Mouse (Mus musculus): Measurements from ENCODE around the gene Pigc.

Pigc gene

DNA sequence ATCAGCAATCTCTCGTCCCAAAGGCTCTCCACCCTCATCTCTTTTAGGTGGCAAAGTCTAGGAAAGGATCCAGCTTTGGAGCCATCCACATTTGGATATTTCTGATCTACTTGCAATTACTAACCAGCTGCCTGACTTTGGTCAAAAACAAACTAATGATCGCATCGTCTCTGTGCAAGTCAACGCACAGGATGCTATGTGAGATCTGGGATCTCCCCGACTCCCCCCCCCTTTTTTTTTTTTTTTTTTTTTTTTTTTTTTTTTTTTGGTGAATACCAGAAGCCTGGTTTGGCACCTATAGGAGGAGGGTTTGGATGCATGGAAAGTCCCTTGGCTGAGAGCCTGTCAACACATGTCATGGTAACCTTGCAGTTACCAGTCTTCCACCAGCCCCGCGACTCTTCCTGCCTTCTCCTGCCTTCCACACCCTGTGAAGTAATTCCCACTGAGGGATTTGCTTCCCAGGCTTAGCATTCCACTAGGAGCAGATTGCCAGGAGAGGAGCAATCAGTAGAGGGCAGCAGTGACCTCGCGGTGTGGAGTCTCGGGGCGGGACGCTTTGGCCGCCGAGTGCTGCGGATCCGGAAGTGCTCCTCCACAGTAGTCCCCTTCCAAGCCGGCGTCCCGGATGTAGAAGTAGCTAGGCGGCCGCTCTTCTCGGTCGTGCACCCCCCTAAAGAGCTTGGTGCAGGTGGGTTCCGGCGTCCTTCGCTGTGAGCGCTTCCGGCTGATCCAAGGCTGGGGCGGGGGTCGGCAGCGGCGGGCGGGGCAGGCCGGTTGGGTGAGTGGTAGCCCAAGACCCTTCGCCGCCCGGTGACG is at the start of gene Pigc:
Gene Pigc (plus strand): TSS at position 598 of the 819 bp plus-strand sequence.
- peak; percentile 68 for DNase-seq (ENCODE audit: low read depth)

DNA sequence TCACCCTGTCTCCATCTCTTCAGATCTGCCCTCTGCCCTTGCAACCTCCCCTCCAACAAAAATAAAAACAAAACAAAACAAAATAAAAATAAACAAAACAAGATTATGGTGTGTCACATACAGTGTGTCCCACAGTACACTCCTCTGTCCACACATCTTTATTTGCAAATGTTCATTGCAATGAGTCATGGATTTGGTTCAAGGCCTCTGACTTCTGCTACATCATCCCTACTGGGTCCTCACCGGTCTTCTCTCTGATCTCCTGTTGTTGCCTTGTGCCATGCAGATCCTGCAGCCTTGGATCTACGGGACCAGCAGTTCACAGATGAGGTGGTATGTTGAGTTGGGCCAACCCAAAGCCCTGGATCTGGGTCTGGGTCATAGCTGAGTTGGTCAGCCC is 49.4 kb upstream of the Pigc start:
- no peak for DNase-seq (ENCODE audit: low read depth)

DNA sequence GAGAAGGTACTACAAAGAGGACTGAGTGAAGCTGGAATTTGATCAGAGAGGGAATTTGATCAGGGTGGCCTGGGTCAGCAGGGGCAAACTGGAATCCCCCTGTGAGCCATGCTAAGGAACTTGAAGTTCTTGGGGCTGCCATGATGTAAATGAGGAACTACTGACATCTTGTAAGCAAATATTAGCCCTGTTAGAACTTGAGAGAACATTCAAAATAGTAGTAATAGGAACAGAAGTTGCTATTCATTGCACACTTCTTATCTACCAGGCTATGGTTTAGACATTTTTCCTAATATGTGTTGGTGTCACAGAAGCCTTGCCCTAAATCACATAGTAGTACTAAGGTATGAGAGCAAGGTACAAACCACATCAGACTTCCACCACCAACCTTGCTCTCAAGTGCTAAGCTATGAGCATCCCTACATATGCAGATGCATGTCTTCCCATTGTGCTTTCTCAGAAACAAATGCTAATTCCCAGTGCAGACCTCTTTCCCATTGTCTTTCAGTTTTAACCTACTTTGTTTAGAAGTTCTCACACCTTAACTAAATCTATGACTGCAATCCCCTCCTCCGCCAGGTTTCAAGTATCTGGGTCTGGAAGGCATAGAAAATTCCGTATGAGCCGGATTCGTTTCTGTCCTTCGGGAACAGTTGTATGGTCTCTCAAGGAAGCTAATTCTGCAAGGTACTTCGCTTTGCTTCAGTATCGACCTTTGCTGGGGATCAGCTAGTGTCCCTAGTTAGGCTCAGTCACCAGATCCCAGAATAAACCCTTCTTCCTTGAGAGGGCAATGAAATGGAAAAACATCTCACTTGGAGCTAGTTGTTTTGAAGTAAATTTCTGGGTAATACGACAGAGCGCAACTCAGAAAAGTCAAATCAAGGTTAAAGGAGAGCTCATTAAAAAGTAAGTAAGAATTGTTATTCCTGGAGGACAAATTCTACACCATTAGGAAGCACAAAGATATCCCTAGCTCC is 48.2 kb upstream of the Pigc start:
- no peak for DNase-seq (ENCODE audit: low read depth)

DNA sequence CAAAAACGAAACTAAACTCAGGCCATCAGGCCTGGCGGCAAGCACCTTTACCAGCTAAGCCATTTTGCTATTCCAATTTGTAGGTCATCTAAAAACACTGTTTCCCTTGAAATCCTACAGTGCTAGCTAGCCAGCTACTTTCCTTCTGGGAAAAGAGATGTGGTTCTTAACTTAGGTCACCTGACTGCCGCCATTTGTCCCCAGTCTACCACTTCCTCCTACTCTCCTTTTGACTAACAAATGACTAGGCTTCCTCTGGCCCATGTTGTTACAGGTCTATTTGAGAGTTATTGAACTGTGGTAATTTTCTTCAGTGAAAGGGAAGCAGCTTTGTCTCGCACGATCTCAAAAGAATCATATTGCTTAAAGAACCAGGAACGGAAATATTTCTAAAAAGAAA is 47.1 kb upstream of the Pigc start:
- DNase-seq (ENCODE audit: low read depth) = no peak

DNA sequence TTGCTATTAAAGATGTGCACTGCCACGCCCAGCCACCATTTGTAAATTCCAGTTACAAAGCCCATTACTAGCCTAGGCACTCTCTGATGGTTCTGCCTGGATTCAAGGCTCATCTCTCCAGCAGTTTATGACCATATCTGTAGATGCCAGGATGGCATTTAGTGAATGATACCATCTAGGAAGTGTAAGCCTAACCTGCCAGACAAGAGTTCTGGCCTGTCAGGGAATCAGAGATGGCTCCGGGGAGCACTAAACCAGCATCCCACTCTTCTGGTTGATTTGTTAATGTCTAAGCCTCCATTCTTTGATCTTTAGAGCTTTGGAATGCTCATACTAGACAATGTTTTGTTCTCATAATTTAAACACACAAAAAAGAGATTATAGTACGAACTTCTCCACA is 44.7 kb upstream of the Pigc start:
- no peak for DNase-seq (ENCODE audit: low read depth)

DNA sequence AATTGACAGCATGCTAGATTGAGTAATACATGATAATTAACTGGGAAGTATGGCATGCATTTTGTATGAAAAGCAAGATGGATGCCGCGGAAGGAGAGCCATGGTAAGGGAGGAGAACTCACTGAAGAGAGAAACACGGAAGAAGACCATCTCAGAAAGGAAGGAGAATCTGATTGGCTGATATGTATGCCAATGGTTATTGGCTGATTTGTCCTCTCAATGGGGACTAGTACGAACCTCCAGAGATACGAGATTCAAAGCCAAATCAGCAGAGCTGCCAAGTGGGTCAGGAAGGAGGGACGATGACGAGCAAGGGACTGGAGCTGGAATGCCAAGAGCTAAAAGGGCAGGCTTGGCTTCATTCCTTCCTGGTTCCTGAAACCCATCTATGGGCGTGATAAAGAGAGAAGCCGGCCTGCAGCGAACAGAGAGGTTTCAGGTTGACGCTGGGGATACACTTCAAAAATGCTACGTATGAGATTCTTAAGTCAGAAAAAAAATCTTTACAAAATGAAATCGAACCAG is 43.6 kb upstream of the Pigc start:
- DNase-seq (ENCODE audit: low read depth) = no peak

DNA sequence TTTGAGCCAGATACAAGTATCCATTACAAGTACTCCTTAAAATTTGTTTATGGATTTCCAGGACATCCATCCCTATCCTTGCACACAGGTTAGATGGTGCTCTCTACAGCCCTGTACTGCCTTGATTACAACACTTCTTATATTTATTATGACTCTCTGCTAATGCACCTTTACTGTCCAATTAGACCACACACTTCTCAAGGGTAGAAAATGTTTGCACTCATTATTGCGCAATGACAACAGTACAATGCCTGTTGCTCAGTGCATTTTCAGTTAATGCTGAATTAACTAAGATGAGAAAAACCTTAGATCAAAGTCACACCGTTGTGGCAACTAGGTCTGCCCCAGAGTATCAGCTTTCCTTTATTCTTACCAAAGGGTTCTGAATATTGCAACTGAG is 41.0 kb upstream of the Pigc start:
- no peak for DNase-seq (ENCODE audit: low read depth)

DNA sequence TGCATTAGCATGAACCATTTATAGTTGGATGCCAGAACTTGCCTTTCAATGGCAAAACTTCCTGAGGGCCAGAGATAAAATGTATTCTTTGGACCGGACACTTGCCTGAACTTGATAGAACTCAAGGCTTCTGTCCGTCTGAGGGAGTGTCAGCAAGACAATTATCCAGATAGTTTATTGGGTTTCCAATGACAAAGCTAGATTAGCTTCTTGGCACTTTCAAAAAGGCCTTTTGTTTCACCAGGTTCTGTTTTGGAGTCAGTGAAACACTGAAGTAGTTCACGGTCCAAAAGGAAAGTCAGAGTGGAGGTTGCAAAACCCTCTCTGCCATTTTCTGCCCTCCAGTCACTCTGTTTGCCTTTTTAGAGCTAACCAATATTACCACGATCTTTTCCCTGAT is 37.7 kb upstream of the Pigc start:
- DNase-seq (ENCODE audit: low read depth) = no peak

DNA sequence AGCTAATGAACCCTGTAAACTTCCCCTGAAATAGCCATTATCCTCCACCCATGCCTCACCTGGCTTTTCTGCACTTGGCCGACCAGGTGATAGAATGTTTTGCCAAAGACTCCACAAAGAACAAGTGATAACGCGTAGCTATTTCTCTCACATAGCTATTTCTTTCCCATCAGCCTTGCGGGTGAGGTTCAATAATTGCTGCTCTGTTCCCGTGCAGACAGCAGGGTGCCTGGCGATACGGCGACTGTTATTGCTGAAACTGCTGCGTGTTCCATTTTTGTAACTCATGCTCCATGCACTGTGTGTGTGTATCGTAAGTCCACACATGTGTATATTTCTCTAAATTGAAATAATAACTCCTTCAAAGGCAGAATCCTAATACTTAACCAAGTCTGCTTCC is 37.2 kb upstream of the Pigc start:
- DNase-seq (ENCODE audit: low read depth) = no peak

DNA sequence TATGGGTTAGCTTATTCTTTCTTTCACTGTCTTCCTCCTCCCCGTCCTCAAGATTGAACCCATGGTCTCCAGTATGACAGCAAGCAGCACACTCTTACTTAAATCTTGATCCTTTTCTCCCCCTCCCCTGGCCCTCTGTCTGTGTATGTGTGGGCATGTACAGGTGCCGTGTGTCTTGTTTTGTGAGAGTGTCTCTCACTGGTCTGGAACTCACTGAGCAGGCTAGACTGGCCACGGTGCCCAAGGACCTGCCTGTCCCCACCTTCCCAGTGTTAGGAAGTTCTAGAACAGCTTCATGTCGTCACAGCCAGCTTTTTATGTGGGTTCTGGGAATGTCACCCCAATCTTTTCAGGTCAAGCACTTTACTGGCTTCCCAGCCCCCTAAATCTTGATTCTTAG is 36.7 kb upstream of the Pigc start:
- DNase-seq (ENCODE audit: low read depth) = no peak

DNA sequence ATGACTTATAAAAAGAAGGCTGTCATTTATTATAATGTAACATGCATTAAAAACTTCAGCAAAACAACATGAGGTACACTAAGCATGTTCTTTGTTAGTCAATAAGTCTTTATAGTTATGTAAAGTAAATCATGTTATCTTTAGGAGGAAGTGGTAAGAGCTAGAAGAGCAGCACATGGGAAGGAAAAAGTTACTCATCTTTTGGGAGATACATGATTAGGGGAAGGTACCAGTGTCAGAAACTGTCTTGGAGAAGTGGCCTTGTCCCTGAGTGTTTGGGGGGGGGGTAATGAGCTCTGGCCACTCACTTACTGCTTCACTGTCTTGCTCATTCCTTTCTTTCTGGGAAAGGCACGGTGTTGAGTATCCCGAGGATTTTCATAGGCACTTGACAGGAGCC is 26.9 kb upstream of the Pigc start:
- no peak for DNase-seq (ENCODE audit: low read depth)

DNA sequence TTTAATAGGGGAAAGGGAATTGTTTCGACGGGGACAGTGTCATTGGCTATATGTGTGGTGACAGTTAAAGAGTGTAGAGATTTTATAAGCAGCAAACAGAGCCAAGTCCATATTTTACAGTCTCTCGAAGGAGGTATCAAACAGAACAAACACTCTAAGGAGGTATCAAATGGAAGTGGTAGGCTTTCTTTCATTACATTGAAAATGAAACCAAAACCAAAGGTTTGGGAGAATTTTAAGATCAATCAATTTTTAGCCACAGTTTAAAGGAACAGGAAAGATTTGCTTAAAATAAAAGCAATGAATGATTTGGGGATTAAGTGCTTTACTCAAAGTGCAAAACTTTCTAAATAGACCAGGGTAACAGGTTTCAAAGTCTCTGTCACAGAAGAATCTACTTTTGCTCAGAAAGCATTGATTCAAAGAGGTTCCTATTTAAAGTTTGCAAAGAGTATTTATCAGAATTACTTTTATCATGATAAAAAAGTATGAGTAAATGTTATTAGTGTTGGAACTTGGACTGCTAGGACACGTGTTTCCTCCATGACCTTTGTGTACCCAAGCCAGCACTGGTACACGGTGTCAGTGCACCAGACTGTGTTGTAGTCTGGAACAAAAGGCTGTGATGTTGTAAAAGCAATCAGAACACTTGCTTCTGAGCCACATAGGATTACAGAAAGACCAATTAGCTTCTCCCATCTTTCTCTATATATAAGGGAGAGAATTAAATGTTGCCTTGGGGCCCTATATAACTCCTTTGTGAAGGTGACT is 17.8 kb upstream of the Pigc start:
- no peak for DNase-seq (ENCODE audit: low read depth)

DNA sequence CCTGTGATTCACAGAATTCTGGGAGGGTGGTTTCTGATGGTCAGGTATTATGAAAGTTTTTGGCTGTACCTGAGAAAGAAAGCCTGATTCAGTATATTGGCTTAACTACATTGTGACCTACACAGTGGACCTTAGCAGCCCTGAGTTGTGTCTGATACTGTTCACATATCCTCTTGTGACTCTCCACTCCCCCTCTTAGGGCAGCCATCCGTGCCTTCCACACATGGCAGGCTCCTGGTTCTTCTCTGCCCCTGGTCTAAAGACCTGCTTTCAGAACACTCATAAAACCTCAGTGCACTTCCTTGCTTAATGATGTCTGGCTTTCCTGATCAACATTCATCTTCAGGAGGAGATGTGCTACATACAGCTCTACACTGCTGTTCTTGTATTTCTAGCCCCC is 16.4 kb upstream of the Pigc start:
- DNase-seq (ENCODE audit: low read depth) = no peak

DNA sequence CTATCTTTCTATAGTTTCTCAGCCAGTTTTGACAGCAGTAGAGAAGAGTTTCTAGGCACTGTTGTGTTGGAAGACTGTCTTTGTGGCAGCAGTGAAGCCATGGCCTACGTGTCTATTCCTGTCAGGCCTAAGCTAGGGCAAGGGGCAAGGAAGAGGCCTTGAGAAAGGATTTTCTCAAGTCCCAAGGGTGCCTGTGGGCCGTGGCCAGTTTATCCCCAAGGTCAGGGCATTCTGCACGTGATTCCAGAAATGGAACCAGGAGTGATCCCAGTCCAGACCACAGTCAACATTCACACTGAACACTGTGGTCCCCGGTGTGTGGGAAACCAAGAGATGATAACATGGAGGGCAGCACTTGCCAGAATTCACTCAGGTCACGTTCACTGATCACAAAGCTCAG is 13.1 kb upstream of the Pigc start:
- DNase-seq (ENCODE audit: low read depth) = no peak

DNA sequence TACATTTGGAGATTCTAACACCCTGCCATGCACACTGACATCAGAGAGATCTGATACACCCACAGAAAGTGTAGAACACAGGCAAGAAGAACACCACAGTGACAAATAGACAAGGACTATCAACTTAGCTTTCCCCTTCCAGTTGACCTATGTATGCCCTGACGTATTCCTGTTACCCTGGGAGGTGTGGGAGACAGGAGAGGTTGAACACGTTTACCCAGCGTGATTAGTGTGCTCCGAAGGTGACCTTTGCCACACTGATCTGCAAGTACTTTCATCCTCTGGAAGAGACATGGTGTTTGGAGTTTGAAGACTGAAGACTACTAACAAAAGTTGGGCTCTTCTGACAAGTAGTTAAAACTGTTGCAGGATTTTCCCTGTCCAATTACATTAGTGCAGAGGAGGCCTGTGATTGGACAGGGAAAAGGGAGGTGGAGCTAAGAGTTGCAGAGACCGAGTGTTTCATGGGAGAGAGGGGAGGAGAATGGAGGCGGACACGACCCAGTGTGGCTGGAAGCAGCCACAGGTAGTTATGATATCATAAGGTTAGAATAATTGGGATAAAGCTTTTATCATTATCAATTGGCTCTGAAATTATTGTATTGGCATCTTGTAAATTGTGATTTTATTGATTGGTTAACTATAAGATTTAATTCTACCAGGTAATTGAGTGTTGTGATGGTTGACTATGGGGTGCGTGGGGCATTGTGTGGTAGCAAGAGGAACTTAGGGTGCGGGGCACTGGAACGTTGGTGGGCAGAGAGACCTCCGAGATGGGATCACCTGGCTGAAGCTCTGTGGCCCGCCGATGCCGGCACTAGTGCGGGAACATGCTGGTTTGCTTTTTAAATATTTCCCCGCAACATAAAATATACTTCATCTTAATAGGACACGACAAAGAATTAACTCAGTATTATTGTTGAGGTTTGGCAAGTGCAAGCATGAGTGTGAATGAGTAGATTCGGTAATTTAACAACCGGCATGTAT is 10.7 kb upstream of the Pigc start:
- no peak for DNase-seq (ENCODE audit: low read depth)

DNA sequence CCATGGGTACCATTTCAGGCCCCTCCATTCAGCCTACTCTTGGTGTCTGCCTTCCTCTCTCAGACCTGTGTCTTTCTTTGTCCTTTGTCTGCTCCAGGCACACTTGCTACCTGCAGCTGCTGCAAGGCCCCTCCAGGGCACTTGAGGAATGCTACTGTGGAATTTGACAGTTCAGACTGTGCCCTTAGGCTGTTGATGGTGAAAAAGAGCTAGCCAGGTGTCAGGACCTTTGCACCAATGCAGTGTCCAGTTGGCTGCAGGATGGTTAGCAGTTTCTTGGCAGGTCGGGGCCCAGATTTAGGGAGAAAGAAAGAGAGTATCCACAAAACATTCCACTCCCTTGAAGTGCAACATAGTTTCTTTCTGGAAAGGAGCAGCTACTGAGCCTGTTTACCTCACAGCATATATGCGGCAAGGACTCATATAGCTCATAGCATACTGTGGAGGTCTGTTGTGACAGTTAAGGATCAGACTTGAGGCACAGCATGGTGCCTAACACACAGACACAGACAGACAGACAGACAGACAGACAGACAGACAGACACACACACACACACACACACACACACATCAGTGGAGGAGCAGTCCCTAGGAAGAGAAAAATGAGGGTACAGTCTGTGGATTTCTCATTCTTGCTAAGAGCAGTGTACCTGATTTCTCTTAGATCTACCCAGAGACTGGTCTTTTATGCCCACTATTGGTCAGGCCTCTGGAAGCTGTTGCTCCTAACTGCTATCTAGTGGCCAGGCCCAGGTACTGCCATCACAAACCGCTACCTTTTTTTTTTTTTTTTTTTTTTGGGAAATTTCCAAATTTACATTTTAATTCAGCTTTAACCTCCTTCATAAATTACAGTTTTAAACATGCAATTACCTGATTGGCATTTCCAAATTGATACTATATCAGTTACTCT is 6.3 kb upstream of the Pigc start:
- no peak for DNase-seq (ENCODE audit: low read depth)

DNA sequence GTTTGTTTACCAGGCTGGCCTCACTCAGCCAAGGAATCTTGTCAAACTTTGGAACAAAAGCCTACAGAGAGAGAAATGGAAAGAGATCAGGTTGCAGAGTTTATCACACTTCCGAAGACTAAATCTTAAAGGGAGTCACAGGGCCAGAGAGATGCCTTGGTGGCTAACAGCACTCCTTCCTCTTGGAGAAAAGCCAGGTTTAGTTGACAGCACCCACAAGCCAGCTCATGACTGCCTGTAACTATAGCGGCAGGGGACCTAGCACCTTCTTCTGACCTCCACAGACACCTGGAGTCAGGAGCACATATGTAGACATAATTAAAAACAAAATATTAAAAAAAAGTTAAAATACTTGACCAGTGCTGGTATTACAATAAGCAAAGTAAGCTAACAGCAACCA is 1.1 kb upstream of the Pigc start:
- no peak for DNase-seq (ENCODE audit: low read depth)

DNA sequence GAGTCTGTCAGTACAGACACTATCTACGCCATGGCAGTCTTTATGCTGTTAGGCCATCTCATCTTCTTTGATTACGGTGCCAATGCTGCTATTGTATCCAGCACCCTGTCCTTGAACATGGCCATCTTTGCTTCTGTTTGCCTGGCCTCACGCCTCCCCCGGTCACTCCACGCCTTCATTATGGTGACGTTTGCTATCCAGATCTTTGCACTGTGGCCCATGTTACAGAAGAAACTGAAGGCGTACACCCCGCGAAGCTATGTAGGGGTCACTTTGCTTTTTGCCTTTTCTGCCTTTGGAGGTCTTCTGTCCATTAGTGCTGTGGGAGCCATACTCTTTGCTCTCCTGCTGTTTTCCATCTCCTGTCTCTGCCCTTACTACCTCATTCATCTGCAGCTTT is 1.9 kb downstream of the Pigc start:
- no peak for DNase-seq (ENCODE audit: low read depth)

DNA sequence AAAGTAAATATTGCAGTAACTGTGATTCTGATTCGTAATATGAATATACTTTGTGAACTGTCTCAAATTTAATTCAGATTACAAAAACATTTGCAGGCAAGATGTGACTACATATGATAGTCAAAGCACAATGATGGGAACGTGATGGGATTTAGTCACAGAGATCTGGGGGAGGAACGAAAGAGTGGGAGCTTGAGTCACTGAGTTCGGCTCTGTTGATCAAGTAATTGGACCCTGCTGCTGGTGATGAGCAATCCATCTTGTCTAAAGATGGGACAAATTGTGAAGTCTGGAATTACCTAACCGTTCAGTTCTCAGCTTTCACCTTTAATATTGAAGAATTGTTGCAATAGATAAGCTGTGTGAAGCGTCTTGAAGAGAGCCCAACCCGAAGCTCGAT is 3.2 kb downstream of the Pigc start:
- no peak for DNase-seq (ENCODE audit: low read depth)
